Mouse (Mus musculus): ENCODE measurements around the gene Cyp2w1.

- TF ChIP-seq POLR2A (IDR thresholded peaks at IDR 0.05; ENCODE audit: insufficient read length, low read depth) (no peak), CEBPB (IDR thresholded peaks at IDR 0.05; ENCODE audit: insufficient read depth, poor library complexity, severe bottlenecking) (no peak), POLR2AphosphoS2 (IDR thresholded peaks at IDR 0.05; ENCODE audit: insufficient read length, low read depth) (no peak), MYOD1 (IDR thresholded peaks at IDR 0.05; ENCODE audit: control insufficient read depth in 1 of 3, insufficient read length in 2 of 3, low read depth in 2 of 3) (no peak), SRF (IDR thresholded peaks at IDR 0.05; ENCODE audit: control insufficient read depth, insufficient read length, low read depth) (no peak), USF1 (IDR thresholded peaks at IDR 0.05; ENCODE audit: low read depth) (no peak), E2F4 (IDR thresholded peaks at IDR 0.05; ENCODE audit: insufficient read depth) (no peak), TCF3 (IDR thresholded peaks at IDR 0.05; ENCODE audit: insufficient read length, low read depth) (no peak), TCF12 (IDR thresholded peaks at IDR 0.05; ENCODE audit: insufficient read depth, poor library complexity, severe bottlenecking) (no peak)
These were observed 53.5 kb downstream of the Cyp2w1 start for GRCm38 (mm10) chr5:139405953-139406352.
